Mouse (Mus musculus) forebrain, embryonic 14.5 days (tissue): ENCODE data around the gene Usp32. TPM values are rescaled to one million over a fixed set of nuclear protein-coding genes. Genes with fewer than 3 reads are reported as not detected.

ENCODE experiments used
- ATAC-seq: fragments of 200-750 bp; cut with Nextera tagmentation; 2 replicates; pipeline ENCODE4 v1.8.0; 2017; ENCODE audit warnings: mild to moderate bottlenecking, moderate library complexity
- DNase-seq: peaks from one replicate; pipeline ENCODE4 v3.0.0-alpha.2; 2015; ENCODE audit warnings: low spot score
- H3K27ac ChIP-seq: fragments of 300-500 bp; sonication (generic); 2 replicates; pipeline ENCODE4 v1.5.1; 2014; ENCODE audit warnings: low read depth, mild to moderate bottlenecking, control low read depth, low read length, moderate library complexity
- H3K27me3 ChIP-seq: fragments of 300-500 bp; sonication (generic); replicated peaks from 2 replicates; pipeline ENCODE4 v1.6.1; 2014; ENCODE audit warnings: low read length, control low read depth, mixed read lengths; ENCODE audit not compliant: control insufficient read depth, insufficient read depth
- H3K36me3 ChIP-seq: fragments of 300-500 bp; sonication (generic); 2 replicates; pipeline ENCODE4 v1.6.1; 2014; ENCODE audit warnings: low read length, control low read depth; ENCODE audit not compliant: control insufficient read depth, insufficient read depth
- H3K4me1 ChIP-seq: fragments of 300-500 bp; sonication (generic); 2 replicates; pipeline ENCODE4 v1.6.1; 2014; ENCODE audit warnings: antibody characterized with exemption, low read length, control low read depth; ENCODE audit not compliant: control insufficient read depth, insufficient read depth
- H3K4me2 ChIP-seq: fragments of 300-500 bp; sonication (generic); 2 replicates; pipeline ENCODE4 v1.6.1; 2014; ENCODE audit warnings: mild to moderate bottlenecking, control low read depth, low read length
- H3K4me3 ChIP-seq: fragments of 300-500 bp; sonication (generic); 2 replicates; pipeline ENCODE4 v1.5.1; 2014; ENCODE audit warnings: low read depth, low read length, control low read depth
- H3K9ac ChIP-seq: fragments of 300-500 bp; sonication (generic); 2 replicates; pipeline ENCODE4 v1.6.1; 2014; ENCODE audit warnings: mild to moderate bottlenecking, low read length, control low read depth, moderate library complexity
- H3K9me3 ChIP-seq: fragments of 300-500 bp; sonication (generic); replicated peaks from 2 replicates; pipeline ENCODE4 v1.6.1; 2016; ENCODE audit warnings: low read length, control low read depth, mixed read lengths; ENCODE audit not compliant: control insufficient read depth
- WGBS: fragments of 180-500 bp; shearing (Covaris S2); extraction: QIAGEN DNeasy Blood & Tissue Kit; methylation state at CpG from one replicate; pipeline ENCODE4 v1.1.7; 2014; 5-methylcytosine and 5-hydroxymethylcytosine counted together
- polyA plus RNA-seq: library from polyadenylated mRNA; unstranded; fragments of >200 nt; fragmentation: Nextera tagmentation; extraction: Ambion mirVana; gene quantifications from 2 replicates; pipeline ENCODE4 v1.2.1, GENCODE M21; 2014

Usp32 gene
- polyA plus RNA-seq, 1 experiment from 2014 or later, result 12.5 TPM

- no peak for ATAC-seq
- peaks cover 36% of the 10 kb centered on the region for H3K27me3 ChIP-seq
- no peak overlapping the region for H3K27ac ChIP-seq
- no peaks in the 10 kb centered on the region for H3K36me3 ChIP-seq
- whole genome bisulfite sequencing, result 19% methylated on average over 5 of the region's 5 CpGs
- no peak overlapping the region for H3K4me2 ChIP-seq
- DNase-seq, result no peak
- H3K9ac ChIP-seq, result no peak overlapping the region
- H3K4me3 ChIP-seq, result no peak overlapping the region
- no peaks in the 10 kb centered on the region for H3K9me3 ChIP-seq
- peaks cover 6% of the 10 kb centered on the region; the same call in 1 of the 2 replicates for H3K4me1 ChIP-seq
Observed at GRCm38 (mm10) chr11:84959181-84959580, 180.8 kb downstream of the Usp32 start.

- no peak for DNase-seq
- H3K27ac ChIP-seq, result no peak overlapping the region
- ATAC-seq, result no peak
- peak overlapping the region; percentile 57 for H3K4me2 ChIP-seq
- 2% methylated on average over 11 of the region's 11 CpGs for WGBS
- peak overlapping the region; percentile 16 for H3K4me3 ChIP-seq
- no peaks in the 10 kb centered on the region for H3K9me3 ChIP-seq
- peaks cover 36% of the 10 kb centered on the region for H3K27me3 ChIP-seq
- no peaks in the 10 kb centered on the region for H3K36me3 ChIP-seq
- H3K4me1 ChIP-seq, result peaks cover 6% of the 10 kb centered on the region; the same call in 1 of the 2 replicates
- H3K9ac ChIP-seq, result peak overlapping the region; percentile 35; the same call in 1 of the 2 replicates
Observed at GRCm38 (mm10) chr11:84958271-84958630, 181.7 kb downstream of the Usp32 start.

GRCm38 (mm10) chr11:84957591-84958270 is 182.2 kb downstream of the Usp32 start, which contains the start of gene Car4:
Car4 (plus strand) TSS chr11:84957786.
- peak within 1 kb of the TSS; percentile 16 for H3K4me3 ChIP-seq
- under 1% methylated on average over 49 of the region's 49 CpGs for WGBS
- H3K9me3 ChIP-seq, result no peaks in the 10 kb centered on the region
- ATAC-seq (no peak), DNase-seq (no peak)
- H3K9ac ChIP-seq, result peak within 1 kb of the TSS; percentile 35; the same call in 1 of the 2 replicates
- no peaks in the 10 kb centered on the region for H3K36me3 ChIP-seq
- H3K27ac ChIP-seq, result no peak within 1 kb of the TSS
- H3K27me3 ChIP-seq, result peaks cover 36% of the 10 kb centered on the region
- peaks cover 6% of the 10 kb centered on the region; the same call in 1 of the 2 replicates for H3K4me1 ChIP-seq
- peak within 1 kb of the TSS; percentile 57 for H3K4me2 ChIP-seq

GRCm38 (mm10) chr11:84957171-84957570 is 182.8 kb downstream of the Usp32 start:
- Histone ChIP-seq H3K4me2 (peak overlapping the region; percentile 57), H3K27me3 (peaks cover 36% of the 10 kb centered on the region), H3K27ac (no peak overlapping the region), H3K36me3 (no peaks in the 10 kb centered on the region), H3K4me1 (peaks cover 6% of the 10 kb centered on the region; the same call in 1 of the 2 replicates), H3K9ac (no peak overlapping the region), H3K4me3 (peak overlapping the region; percentile 16), H3K9me3 (no peaks in the 10 kb centered on the region)
- WGBS, result 8% methylated on average over 15 of the region's 15 CpGs
- DNase-seq, result no peak
- no peak for ATAC-seq

- ATAC-seq (no peak), DNase-seq (no peak)
- Histone ChIP-seq H3K4me3 (no peak overlapping the region), H3K27ac (no peak overlapping the region), H3K36me3 (no peaks in the 10 kb centered on the region), H3K9ac (no peak overlapping the region), H3K4me2 (no peak overlapping the region), H3K27me3 (peaks cover 36% of the 10 kb centered on the region), H3K4me1 (peaks cover 6% of the 10 kb centered on the region; the same call in 1 of the 2 replicates), H3K9me3 (no peaks in the 10 kb centered on the region)
- WGBS, result 34% methylated on average over 5 of the region's 5 CpGs
Observed at GRCm38 (mm10) chr11:84956400-84956799, 183.6 kb downstream of the Usp32 start.

GRCm38 (mm10) chr11:84952611-84953010 is 187.3 kb downstream of the Usp32 start:
- Histone ChIP-seq H3K9ac (no peak overlapping the region), H3K9me3 (no peaks in the 10 kb centered on the region), H3K4me1 (peaks cover under 1% of the 10 kb centered on the region; the same call in 1 of the 2 replicates), H3K4me2 (no peak overlapping the region), H3K4me3 (no peak overlapping the region), H3K36me3 (no peaks in the 10 kb centered on the region), H3K27ac (no peak overlapping the region), H3K27me3 (peaks cover 13% of the 10 kb centered on the region)
- ATAC-seq (no peak), DNase-seq (no peak)
- 28% methylated on average over 2 of the region's 2 CpGs for WGBS

- no peak overlapping the region for H3K4me2 ChIP-seq
- ATAC-seq (no peak), DNase-seq (no peak)
- H3K36me3 ChIP-seq, result no peaks in the 10 kb centered on the region
- 19% methylated on average over 3 of the region's 3 CpGs for WGBS
- peaks cover 12% of the 10 kb centered on the region for H3K4me1 ChIP-seq
- H3K9ac ChIP-seq, result no peak overlapping the region
- H3K27me3 ChIP-seq, result no peaks in the 10 kb centered on the region
- H3K9me3 ChIP-seq, result no peaks in the 10 kb centered on the region
- no peak overlapping the region for H3K4me3 ChIP-seq
- no peak overlapping the region for H3K27ac ChIP-seq
Observed at GRCm38 (mm10) chr11:84948526-84948925, 191.4 kb downstream of the Usp32 start.

GRCm38 (mm10) chr11:84948114-84948513 is 191.8 kb downstream of the Usp32 start:
- ATAC-seq (no peak), DNase-seq (peak; percentile 58)
- Histone ChIP-seq H3K36me3 (no peaks in the 10 kb centered on the region), H3K4me3 (no peak overlapping the region), H3K27me3 (no peaks in the 10 kb centered on the region), H3K27ac (no peak overlapping the region), H3K9me3 (no peaks in the 10 kb centered on the region), H3K9ac (no peak overlapping the region), H3K4me1 (peaks cover 12% of the 10 kb centered on the region), H3K4me2 (no peak overlapping the region)
- 31% methylated on average over 3 of the region's 3 CpGs for WGBS

- Histone ChIP-seq H3K9me3 (no peaks in the 10 kb centered on the region), H3K4me3 (no peak overlapping the region), H3K27me3 (no peaks in the 10 kb centered on the region), H3K4me1 (peaks cover 12% of the 10 kb centered on the region), H3K36me3 (no peaks in the 10 kb centered on the region), H3K27ac (no peak overlapping the region), H3K4me2 (no peak overlapping the region), H3K9ac (no peak overlapping the region)
- ATAC-seq (no peak), DNase-seq (peak; percentile 73)
- 40% methylated on average over 6 of the region's 6 CpGs for WGBS
Observed at GRCm38 (mm10) chr11:84947206-84947605, 192.8 kb downstream of the Usp32 start.
